Mouse (Mus musculus): ENCODE data around the gene Dusp15.
A peak's percentile ranks its signal among the peaks of the same experiment; 100 is the strongest.

Dusp15 gene

DNA sequence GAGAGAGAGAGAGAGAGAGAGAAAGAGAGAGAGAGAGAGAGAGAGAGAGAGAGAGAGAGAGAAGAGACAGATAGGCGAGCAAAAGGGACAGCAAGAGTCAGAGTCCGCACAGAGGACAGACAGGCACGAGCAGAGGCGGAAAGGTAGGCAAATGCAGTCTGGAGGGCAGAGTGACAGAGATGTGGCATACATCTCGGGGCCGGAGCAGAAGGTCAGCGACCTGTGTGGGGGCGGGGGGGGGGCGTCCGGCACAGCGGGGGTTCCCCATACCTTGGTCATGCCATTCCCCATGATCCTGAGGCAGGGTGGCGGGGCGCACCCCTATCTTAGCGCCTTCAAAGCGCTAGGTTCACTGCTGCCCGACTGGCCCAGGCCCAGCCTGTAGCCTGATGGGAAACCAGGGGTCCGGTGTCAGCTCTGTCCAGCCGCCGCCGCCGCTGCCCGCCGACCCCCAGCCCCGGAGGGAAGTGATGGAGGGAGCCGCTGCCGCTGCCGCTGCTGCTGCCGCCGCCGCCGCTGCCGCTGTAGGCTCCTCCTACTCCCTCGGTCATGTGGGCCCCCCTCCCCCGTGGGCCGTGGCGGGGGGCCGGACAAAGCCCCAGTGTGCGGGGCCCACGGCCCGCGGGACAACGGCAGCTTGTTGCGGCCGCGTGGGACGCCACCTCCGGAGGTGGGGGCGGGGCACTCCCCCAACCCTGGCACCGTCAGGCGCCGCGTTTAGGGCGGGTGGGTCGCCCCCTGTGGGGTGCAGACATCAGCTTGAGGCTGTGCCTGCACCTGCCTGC is at the start of gene Dusp15:
TSS of gene Dusp15 (minus strand) at position 634 of the 785 bp plus-strand sequence.
- no peak for DNase-seq (ENCODE audit: extremely low read depth, insufficient read length, low spot score)

DNA sequence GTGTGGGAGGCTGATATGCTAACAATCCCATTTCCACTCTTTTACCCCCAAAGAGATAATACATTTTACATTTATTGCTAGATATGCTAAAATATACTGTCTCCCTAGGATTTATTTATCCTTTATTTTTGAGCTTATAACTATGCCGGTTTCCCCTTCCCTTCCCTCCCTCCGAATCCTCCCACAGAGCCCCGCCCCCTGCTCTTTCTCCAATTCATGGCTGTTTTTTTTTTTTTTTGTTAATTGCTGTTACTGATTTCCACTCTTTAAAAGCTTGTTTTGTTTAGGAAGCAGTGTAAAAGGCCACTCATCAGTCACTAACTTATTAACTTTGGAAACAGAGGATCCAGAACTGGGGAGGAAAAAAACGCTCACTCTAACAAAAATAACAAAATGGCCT is 45.5 kb upstream of the Dusp15 start:
- DNase-seq (ENCODE audit: extremely low read depth, insufficient read length, low spot score), result no peak

DNA sequence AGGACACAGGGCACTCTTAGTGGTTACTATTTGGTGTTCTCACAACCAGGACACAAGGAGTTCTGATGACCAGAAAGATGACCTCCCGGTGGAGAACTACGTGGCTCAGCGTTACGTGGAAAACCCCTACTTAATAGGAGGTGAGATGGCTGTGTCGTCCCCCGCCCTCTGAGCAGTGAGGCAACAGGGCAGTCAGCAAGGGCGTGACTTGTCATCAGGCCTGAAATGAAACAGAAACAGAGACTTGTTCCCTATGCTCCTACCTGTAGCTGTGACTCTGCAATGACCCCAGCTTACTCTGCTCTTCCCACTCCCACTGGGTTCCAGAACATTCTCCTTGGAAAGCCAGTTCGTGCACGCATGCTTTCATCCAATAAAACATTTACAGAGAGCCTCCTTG is 40.0 kb upstream of the Dusp15 start:
- DNase-seq (ENCODE audit: extremely low read depth, insufficient read length, low spot score), result no peak

DNA sequence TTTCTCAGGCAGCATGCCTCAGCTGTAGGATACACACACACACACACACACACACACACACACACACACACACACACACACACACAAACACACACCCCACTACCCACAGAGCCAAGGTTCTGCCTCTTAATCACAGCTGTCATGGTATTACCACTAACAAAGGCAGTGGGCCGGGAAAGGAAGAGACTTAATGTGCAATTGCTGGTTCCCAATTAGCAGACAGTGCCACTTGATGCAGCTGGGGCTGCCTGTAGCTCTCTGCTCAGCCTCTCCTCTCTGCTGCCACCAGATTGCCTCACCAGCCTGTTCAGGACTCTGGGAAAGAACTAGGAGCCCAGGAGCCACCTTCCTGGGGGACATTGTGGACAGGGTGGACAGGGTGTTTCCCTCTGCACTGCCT is 34.1 kb upstream of the Dusp15 start:
- no peak for DNase-seq (ENCODE audit: extremely low read depth, insufficient read length, low spot score)

DNA sequence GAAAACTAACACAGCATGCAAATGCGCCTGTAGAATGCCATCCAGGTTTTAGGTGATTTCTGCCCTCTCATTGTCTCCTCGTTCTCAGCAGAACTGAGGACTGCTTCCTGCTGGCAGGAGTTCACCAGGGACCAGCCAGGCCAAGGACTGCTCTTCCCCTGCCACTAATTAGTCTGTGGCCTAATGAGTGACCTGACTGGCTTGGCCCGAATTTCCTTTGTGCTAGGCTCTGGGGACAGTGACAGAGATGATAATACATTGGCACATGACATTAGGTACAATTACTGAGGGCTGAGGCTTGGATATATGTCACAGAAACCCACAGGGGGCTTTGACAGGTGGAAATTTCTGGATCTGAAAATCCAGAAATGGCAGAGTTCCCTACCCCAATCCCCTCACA is 25.5 kb upstream of the Dusp15 start:
- no peak for DNase-seq (ENCODE audit: extremely low read depth, insufficient read length, low spot score)

DNA sequence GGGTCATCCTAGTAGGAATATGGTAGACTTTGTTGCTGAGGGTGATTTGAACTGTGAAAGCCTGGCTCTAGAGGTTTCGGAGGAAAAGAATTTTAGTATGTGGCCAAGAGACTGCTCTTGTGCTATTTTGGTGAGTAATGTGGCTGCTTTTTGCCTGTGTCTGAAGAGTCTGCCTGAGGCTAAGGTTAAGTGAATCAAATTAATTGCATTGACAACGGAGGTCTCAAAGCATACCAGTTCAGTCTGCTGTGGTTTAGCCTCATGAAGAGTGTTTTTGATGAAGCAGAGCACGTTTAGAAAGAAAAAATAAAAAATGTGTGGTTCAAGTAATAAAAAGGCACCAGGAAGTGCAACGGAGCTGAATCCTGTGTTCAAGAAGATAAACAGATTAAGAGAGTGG is 14.1 kb upstream of the Dusp15 start:
- DNase-seq (ENCODE audit: extremely low read depth, insufficient read length, low spot score), result no peak

DNA sequence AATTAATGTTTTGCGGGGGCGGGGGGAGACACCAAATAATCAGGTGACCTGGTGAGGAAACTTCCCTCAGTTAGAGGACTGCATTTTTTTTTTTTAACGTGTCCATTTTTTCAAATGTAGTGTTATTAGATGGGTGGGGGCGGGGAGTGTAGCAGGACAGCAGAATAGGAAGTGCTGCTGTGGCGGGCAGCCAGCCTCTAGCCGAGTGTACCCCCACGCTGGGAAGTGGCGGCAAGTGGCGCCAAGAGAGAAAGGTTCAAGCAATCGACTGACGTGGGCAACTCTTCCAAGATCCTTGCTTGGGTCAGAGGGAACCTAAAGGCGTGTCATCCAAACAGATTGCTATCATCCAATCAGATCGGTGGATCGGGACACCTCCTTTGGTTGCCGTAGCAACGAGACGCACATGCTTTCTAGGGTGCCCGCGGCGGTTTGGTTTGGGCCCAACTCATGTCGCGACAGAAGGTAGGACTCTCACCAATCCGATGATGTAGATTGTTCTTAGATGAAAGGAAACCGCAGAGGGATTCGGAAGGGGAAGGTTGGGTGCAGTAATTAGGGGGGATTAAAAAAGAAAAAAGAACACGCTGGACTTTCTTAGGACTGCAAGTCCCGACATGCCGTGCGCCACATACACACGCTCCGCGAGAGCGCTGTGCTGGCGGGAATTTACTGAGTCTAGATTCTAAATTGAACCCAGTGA is 10.7 kb upstream of the Dusp15 start, which contains the start of gene Ttll9:
TSS of gene Ttll9 (plus strand) at position 395 of the 703 bp plus-strand sequence.
- no peak for DNase-seq (ENCODE audit: extremely low read depth, insufficient read length, low spot score)

DNA sequence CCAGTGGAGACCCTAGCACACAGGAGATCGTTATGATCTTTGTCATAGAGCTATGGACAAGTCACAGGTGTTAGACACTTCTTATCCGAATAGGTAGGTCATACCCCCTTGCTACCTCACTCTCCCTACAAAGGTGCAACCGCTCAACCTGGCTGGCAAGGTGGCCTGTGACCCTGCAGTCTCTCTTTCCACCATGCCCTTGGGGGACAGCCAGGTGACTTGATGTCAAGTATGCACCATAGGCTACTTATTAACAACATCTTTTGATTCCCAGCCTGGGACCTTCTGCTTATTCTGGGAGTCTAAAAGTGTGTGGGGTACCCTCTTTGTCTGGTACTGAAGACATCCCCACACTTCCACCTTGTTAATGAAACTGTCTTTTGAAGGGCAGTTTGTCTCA is 6.6 kb upstream of the Dusp15 start:
- no peak for DNase-seq (ENCODE audit: extremely low read depth, insufficient read length, low spot score)

DNA sequence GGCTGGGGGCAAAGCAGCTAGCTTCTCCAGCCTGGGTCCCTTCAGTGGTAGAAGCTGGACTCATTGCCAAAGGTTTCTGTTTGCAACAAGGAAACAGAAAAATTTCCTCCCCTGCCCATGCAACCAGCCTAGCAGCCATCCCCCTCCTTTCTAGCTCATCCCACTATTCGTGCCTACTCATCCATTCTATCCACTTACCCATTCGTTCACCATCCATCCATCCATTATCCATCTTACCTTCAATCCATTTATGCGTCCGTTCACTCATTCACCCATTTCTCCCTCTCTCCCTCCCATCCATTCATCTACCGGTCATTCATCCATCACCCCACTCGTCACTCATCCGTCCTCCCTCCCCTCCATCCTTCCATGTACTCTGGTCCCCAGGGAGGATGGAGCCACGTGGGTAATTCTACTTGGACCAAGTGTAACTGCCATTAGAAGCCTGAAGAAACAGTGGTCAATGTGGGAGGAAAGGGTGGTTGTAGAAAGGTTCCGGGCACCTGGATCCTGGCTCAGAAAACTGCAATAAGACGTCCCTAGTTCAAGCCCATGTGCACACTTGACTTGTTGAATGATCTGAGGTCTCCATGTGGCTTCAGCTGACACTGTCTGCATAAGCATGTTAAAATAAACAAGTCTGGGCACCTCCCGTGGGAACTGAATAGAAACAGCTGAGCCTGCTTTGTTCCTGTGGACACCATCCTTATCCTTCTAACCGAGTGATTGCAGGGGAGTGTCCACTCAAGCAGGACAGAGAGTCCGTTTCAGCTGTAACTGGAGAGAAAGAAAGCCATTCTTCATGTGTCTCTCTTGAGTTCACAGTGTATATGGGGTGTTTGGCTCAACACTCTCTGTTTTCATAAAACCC is 587 bp upstream of the Dusp15 start:
- no peak for DNase-seq (ENCODE audit: extremely low read depth, insufficient read length, low spot score)

DNA sequence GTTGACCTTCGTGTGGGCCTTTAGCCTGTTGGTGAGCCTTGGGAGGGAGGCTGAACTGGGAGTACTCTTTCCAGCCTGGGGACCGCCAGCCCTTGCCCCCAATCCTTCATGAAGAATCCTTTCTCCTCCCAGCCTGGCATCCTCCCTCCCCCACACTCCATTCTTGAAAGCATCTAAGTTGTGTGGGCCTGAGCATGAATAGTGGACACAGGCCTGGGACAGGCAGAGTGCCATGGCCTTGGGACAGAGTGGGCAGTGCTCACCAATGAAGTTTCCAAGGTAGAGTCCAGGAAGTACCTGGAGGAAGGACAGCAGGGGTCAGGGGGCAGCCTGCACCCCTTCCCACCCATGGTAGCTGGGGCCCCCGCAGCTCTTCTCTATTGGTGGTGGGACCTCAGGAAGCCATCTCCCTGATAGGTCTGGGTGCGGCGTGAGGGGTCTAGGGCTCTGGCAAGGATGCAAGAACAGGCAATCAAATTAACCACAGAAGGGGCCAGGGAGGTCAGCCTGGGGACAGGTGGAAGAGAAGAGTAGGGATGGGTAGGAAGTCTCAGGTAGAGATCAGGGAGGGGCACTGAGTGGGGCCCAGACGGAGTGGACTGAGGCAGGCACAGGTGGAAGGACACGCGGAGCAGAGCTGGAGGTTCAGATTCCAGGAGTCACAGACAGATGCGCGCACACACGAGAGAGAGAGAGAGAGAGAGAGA is 987 bp downstream of the Dusp15 start:
- no peak for DNase-seq (ENCODE audit: extremely low read depth, insufficient read length, low spot score)

DNA sequence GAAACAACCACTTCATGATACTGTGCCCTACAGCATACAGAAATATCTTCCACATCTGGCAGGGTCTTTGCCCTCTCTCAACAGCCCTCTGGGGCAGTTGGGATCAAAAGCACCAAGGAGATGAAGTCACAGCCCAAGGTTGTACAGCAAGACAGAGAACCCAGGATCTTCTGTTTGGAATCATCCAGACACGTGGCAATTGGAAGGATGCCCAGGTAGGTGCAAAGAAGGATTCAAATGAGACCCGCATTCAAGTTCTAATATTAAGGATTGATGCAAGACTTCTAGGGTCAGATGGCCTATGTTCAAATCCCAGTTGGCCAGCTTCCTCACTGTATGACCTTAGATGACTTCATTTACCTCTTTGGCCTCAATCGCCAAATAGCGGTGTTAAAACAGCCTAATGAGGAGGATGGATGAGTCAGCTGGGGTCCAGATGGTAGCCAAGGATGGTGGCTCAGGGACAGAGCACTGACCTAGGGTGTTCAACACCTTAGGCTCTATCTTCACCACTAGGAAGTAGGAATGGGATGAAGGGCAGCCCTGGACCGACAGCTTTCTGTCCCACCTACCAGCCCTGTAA is 3.0 kb downstream of the Dusp15 start:
- DNase-seq (ENCODE audit: extremely low read depth, insufficient read length, low spot score), result no peak

DNA sequence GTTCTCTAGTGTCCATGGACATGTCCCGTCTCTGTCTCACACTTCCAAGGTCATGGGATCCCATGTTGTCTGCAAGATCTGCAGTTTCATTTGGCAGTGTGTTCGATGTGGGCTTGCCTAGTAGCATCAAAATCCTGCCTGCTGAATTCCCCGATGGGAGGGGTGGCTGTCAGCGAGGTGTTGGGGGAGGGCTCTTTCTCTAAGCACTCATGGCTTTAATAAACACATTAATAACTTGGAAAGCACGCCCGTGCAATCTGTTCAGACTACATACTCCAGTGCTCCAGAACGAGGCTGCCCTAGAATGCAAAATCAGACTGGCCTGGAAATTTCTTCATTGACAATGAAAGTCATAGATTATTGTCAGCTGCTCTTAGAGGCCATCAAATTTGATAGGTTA is 4.4 kb downstream of the Dusp15 start:
- DNase-seq (ENCODE audit: extremely low read depth, insufficient read length, low spot score), result no peak

DNA sequence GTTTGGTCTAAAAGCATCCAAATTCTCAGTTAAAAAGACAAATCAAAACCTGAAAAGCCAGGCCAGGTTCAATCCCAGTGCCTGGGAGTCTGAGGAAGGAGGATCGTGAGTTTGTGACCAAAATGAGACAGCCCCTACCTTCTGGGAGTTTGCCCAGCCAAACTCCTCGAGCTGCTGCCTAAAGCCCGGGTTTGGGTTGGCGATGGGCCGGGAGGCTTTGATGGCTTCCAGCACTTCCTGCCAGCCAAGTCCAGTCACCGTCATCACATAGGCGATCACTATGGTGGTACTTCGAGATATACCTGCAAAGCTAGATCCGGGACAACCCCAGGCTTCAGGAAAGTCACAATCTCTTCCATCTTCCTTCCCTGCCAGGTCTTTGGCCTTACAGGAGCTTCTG is 7.5 kb downstream of the Dusp15 start:
- no peak for DNase-seq (ENCODE audit: extremely low read depth, insufficient read length, low spot score)

DNA sequence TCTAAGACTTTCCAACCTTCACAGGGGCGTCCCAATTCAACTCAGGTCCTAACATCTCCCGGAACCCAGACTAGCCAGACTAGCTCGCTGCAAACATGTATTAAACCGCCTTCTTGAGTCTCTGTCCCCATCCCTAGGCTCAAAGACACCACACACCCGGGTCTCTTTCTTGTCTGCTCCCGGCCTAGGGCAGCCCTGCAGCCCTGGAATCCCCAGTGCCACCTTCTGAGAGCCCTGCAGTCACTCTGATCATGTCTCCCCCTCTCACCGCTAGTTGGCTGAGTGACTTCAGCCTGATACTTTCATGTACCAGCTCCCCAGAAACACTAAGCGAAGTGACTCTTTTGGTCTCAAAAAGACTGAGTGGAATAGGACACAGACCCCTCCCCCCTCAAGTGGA is 7.9 kb downstream of the Dusp15 start:
- DNase-seq (ENCODE audit: extremely low read depth, insufficient read length, low spot score), result no peak

DNA sequence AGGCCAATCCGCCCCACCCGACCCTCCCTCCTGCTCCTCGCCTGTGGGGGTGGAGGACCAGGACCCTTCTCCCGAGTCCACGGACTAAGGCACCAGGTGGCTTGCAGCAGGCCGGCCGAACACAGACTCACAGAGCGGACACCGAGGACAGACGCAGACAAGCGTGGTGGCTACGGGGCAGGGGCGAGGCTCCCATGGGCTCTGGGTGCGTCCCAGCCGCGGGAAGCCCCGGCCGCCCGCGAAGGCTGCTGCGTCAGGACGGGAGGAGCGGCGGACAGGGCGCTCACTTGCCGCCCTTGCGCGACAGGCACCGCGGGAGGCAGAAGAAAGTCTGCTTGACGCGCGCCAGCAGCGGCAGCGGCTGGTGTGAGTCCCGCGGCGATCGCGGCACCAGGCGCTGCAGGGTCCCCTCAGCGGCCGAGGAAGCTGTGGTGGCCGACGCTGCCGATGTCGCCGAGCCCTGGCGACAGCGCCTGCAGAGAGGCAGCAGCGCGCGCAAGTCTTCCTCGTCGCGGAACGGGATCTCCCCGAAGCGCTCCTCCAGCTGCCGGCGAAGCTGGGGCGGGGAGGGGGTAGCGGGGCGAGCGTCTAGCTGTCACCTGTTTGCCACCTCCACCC is 8.5 kb downstream of the Dusp15 start:
- no peak for DNase-seq (ENCODE audit: extremely low read depth, insufficient read length, low spot score)

DNA sequence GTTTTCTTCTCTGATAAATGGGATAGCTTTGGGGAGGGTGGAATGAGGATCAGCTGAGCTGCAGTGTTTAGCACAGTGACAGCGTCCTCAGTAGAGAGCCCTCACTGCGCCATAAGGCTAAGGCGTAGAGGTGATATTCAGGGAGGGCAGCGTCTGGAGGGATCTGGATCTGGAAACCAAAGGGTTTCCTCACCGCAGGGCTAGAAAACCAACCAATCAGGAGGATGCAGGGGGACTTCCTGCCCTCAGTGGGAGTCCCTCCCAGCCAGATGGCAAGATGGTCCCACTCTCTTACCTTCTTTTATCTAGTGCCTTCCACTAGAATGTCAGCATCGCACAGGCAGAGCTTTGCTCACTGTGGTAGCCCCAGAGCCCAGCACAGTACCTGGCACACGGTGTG is 9.7 kb downstream of the Dusp15 start:
- no peak for DNase-seq (ENCODE audit: extremely low read depth, insufficient read length, low spot score)

DNA sequence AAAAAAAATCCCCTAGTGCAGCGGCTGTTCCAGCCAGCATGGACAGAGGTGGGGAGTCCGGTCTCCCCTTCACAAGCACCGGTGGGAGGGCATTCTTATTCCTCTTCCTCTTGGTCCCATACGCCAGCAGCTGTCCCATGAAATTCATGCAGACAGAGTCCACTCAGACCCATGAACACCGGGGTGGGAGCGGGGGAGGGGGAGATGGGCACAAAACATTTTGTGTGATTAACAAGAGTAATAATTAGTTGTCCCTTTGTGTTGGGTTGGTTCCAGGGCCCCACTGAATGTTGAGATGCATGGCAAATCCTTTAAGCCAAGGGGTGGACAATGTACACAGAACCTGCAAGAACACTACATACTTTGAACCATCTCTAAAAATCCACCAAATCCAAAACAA is 10.4 kb downstream of the Dusp15 start:
- DNase-seq (ENCODE audit: extremely low read depth, insufficient read length, low spot score), result no peak

DNA sequence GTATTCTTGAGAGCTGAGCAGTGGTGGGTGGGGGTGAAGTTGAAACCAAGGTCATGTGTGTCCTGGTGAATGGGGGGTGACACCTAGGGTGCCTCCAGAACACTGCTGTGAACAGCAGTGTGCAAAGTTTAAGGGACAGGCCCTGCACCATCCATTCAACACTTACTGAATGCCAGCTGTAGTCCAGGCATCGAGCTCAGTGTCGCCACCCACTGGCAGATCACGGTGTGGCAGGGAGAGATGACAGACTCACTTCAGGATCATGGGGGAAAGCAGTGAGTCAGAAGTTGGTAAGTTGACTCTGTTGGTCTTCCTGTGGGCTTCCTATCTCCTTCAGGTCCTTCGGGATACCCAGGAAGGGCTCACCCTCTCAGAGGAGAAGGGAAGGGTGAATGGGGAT is 11.7 kb downstream of the Dusp15 start:
- peak; percentile 67 for DNase-seq (ENCODE audit: extremely low read depth, insufficient read length, low spot score)

DNA sequence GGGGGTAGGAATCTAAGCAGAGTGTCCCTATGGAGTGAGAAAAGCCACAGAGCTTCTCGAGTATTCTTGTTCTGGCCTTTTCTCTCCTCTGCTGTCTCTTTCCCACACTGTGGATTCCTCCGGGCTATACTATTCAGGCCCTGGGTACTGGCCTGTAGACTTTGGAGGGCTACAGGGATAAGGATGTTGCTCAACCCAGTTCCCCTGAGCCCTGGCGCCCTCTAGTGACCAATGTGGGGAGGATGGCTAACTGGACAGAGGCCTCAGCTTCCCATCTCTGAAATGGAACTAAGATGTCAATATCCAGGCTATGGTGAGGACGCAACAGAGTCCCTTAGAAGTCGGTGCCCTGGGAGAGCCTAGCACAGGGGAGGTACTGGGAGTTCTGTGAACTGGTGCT is 17.9 kb downstream of the Dusp15 start:
- DNase-seq (ENCODE audit: extremely low read depth, insufficient read length, low spot score), result peak; percentile 57

DNA sequence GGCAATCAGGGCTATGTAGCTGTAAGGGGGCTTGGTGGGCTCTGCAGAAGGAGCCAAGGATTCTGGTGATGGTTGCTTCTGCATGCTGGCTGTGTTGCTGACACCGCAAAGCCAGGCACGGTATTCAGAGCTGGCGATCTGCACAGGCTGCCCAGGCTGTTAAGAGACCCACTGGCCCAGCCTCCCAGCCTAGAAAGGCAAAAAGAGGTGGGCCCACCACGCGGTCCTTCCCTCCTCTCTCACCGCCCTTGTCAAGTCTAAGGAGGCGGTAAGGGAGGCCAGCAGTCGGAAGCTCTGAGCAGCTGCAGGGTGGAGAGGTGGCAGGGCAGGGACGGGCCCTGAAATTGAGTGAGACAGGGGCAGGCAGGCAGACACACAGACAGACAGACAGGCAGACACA is 18.4 kb downstream of the Dusp15 start, which contains the start of gene Foxs1:
TSS of gene Foxs1 (minus strand) at position 161 of the 400 bp plus-strand sequence.
- peak; percentile 64 for DNase-seq (ENCODE audit: extremely low read depth, insufficient read length, low spot score)
